Mouse (Mus musculus) ES-Bruce4 (cell line): ENCODE data around the gene Mab21l3.

Source experiments
- CTCF ChIP-seq: IDR thresholded peaks from one replicate; pipeline ENCODE4 v1.8.1; 2011; ENCODE audit warnings: low read depth, low read length
- EP300 ChIP-seq: IDR thresholded peaks from 2 replicates; pipeline ENCODE4 v1.6.1; 2011; ENCODE audit warnings: low read depth, low read length; ENCODE audit not compliant: insufficient read depth
- POLR2A ChIP-seq: IDR thresholded peaks from one replicate; pipeline ENCODE4 v1.8.1; 2011; ENCODE audit warnings: low read length; ENCODE audit not compliant: insufficient read depth

GRCm38 (mm10) chr3:101804971-101805561 is 43.7 kb downstream of the Mab21l3 start:
- TF ChIP-seq CTCF = no peak
- TF ChIP-seq POLR2A = no peak
- no peak for TF ChIP-seq EP300
